9 mouse cellular contexts compared by ENCODE assay signal in genomic region chr7:127614091-127614490, GRCm38 (mm10). TPM values are rescaled to one million over a fixed set of nuclear protein-coding genes. Genes with fewer than 3 reads are reported as not detected.
A peak's percentile ranks its signal among the peaks of the same experiment; 100 is the strongest.
DNase-seq lines count a peak whose midpoint lies in the region; ATAC-seq and TF ChIP-seq lines count a peak whose summit lies in the region.
"Had no signal": no experiment of that assay in that cellular context is flagged by ENCODE, and none has a peak within 500 bp of the region (broad histone marks: within the 10 kb centered on the region; RNA-seq: fewer than 3 reads in every experiment).

No protein-coding gene starts in this region.

- no peak for ATAC-seq in hindbrain, embryonic 16.5 days
- no peak for ATAC-seq in midbrain, embryonic 14.5 days (ENCODE audit: low FRiP score, low TSS enrichment)
- ATAC-seq in megakaryocyte-erythroid progenitor cell, adult 5-6 weeks (replicated peaks; ENCODE audit: low FRiP score, low TSS enrichment, poor library complexity, severe bottlenecking): no peak

- peaks cover 8% of the 10 kb centered on the region; the same call in 1 of the 2 replicates for H3K4me1 ChIP-seq in kidney, adult 2 months (ENCODE audit: control insufficient read depth, insufficient read depth, low read length)
- peaks cover 1% of the 10 kb centered on the region; the same call in 1 of the 2 replicates for H3K4me1 ChIP-seq in cortical plate, adult 2 months (ENCODE audit: control insufficient read depth, insufficient read depth, low read length)
- peaks cover 14% of the 10 kb centered on the region for H3K4me1 ChIP-seq in hindbrain, embryonic 16.5 days (ENCODE audit: control insufficient read depth, insufficient read depth, low read depth, low read length)
- peaks cover 19% of the 10 kb centered on the region for H3K4me1 ChIP-seq in midbrain, embryonic 14.5 days (ENCODE audit: control insufficient read depth, insufficient read depth, low read length)

- H3K36me3 ChIP-seq in kidney, adult 2 months (ENCODE audit: control insufficient read depth, insufficient read depth, low read length): peaks cover 3% of the 10 kb centered on the region; the same call in 1 of the 2 replicates
- peaks cover 30% of the 10 kb centered on the region for H3K36me3 ChIP-seq in hindbrain, embryonic 16.5 days (ENCODE audit: control insufficient read depth, insufficient read depth, low read length)
- peaks cover 39% of the 10 kb centered on the region for H3K36me3 ChIP-seq in midbrain, embryonic 14.5 days (ENCODE audit: control insufficient read depth, insufficient read depth, low read length)

- DNase-seq in kidney, adult 2 months: peak; percentile 54
- no peak for DNase-seq in kidney, adult 9 months
- no peak for DNase-seq in midbrain, embryonic 14.5 days
- no peak for DNase-seq in layer of hippocampus, adult 9-10 months (ENCODE audit: low spot score)
- no peak for DNase-seq in left cerebral cortex, postnatal 14 days (ENCODE audit: low spot score in 2 of 2)

- 13% methylated on average over 8 of the region's 8 CpGs for WGBS in kidney, adult 2 months
- 15% methylated on average over 8 of the region's 8 CpGs for WGBS in hindbrain, embryonic 16.5 days
- WGBS in midbrain, embryonic 14.5 days: 15% methylated on average over 8 of the region's 8 CpGs

- intact Hi-C loops in left cerebral cortex, postnatal 14 days (cut with DNase I): no loop called here

- peak overlapping the region; percentile 93 for H3K4me3 ChIP-seq in kidney, adult 2 months (ENCODE audit: insufficient read depth, low read depth, low read length)
- H3K4me3 ChIP-seq in cortical plate, adult 2 months (ENCODE audit: insufficient read depth, low read length): peak overlapping the region; percentile 64
- peak overlapping the region; percentile 100 for H3K4me3 ChIP-seq in hindbrain, embryonic 16.5 days (ENCODE audit: low read length)
- H3K4me3 ChIP-seq in midbrain, embryonic 14.5 days (replicated peaks; ENCODE audit: low read depth, low read length): peak overlapping the region; percentile 100

- H3K27me3 ChIP-seq in kidney, adult 2 months (replicated peaks; ENCODE audit: control insufficient read depth, insufficient read depth, low read length): no peaks in the 10 kb centered on the region
- no peaks in the 10 kb centered on the region for H3K27me3 ChIP-seq in hindbrain, embryonic 16.5 days (replicated peaks; ENCODE audit: control insufficient read depth, insufficient read depth, low read length)
- no peaks in the 10 kb centered on the region for H3K27me3 ChIP-seq in midbrain, embryonic 14.5 days (ENCODE audit: control insufficient read depth, insufficient read depth, low read length)

- peak overlapping the region; percentile 94 for H3K9ac ChIP-seq in hindbrain, embryonic 16.5 days (ENCODE audit: low read depth, low read length)
- peak overlapping the region; percentile 94 for H3K9ac ChIP-seq in midbrain, embryonic 14.5 days (replicated peaks; ENCODE audit: low read length)

- no peak for TF ChIP-seq CTCF in kidney, adult 2 months (conservative IDR thresholded peaks at IDR 0.05; ENCODE audit: insufficient read depth, insufficient read length, low read depth, low read length)
- TF ChIP-seq CTCF in cortical plate, adult 2 months (IDR thresholded peaks at IDR 0.05; ENCODE audit: extremely low read depth, insufficient read depth, low read length): no peak

- peak overlapping the region; percentile 91 for H3K4me2 ChIP-seq in hindbrain, embryonic 16.5 days (ENCODE audit: low read length)
- H3K4me2 ChIP-seq in midbrain, embryonic 14.5 days (ENCODE audit: low read length): peak overlapping the region; percentile 87

- no peak for TF ChIP-seq POLR2A in kidney, adult 2 months (IDR thresholded peaks at IDR 0.05; ENCODE audit: low read depth, low read length)
- no peak for TF ChIP-seq POLR2A in cortical plate, adult 2 months (IDR thresholded peaks at IDR 0.05; ENCODE audit: extremely low read depth, insufficient read depth, low read length)

- H3K9me3 ChIP-seq in hindbrain, embryonic 16.5 days (ENCODE audit: control insufficient read depth, low read length): no peaks in the 10 kb centered on the region
- no peaks in the 10 kb centered on the region for H3K9me3 ChIP-seq in midbrain, embryonic 14.5 days (ENCODE audit: control insufficient read depth, low read length)

- H3K27ac ChIP-seq in kidney, adult 2 months (ENCODE audit: insufficient read depth, low read depth, low read length): peak overlapping the region; percentile 92
- no peak overlapping the region for H3K27ac ChIP-seq in cortical plate, adult 2 months (ENCODE audit: insufficient read depth, low read length)
- H3K27ac ChIP-seq in hindbrain, embryonic 16.5 days (ENCODE audit: low read depth, low read length): peak overlapping the region; percentile 87; the same call in 1 of the 2 replicates
- peak overlapping the region; percentile 93; the same call in 1 of the 2 replicates for H3K27ac ChIP-seq in midbrain, embryonic 14.5 days (replicated peaks; ENCODE audit: low read depth, low read length)

RNA-seq across cellular contexts. Expression of gene Zfp629, which starts 1.5 kb away (rescaled TPM):
- 12.3 and 16.9 TPM in 2 replicates for polyA plus RNA-seq in kidney, adult 2 months (2012; rRNA removed)
- 16.9 and 19.5 TPM in 2 replicates for polyA plus RNA-seq in cortical plate, adult 2 months (2012; rRNA removed)
- polyA plus RNA-seq in hindbrain, embryonic 16.5 days (2015; fragmentation: Nextera tagmentation; extraction: Ambion mirVana): 15.0 and 20.7 TPM in 2 replicates
- 22.4 and 31.6 TPM in 2 replicates for polyA plus RNA-seq in midbrain, embryonic 14.5 days (2014; fragmentation: Nextera tagmentation; extraction: Ambion mirVana)
- total RNA-seq in megakaryocyte-erythroid progenitor cell, adult 5-6 weeks (2014; fragmentation: Nextera tagmentation): 7.2 and 7.8 TPM in 2 replicates
- 3.4 and 9.1 TPM in 2 replicates for total RNA-seq in megakaryocyte-erythroid progenitor cell, adult 5-6 weeks (2017)
- 10 to 100 TPM; 24.1 to 25.7 TPM for total RNA-seq in left cerebral cortex, postnatal 14 days (2021)

RNA-seq across cellular contexts. Expression of gene Rnf40, which starts 25.5 kb away (rescaled TPM):
- 24.7 and 25.7 TPM in 2 replicates for polyA plus RNA-seq in kidney, adult 2 months (2012; rRNA removed)
- 48.0 and 51.1 TPM in 2 replicates for polyA plus RNA-seq in cortical plate, adult 2 months (2012; rRNA removed)
- polyA plus RNA-seq in hindbrain, embryonic 16.5 days (2015; fragmentation: Nextera tagmentation; extraction: Ambion mirVana): 38.0 and 48.1 TPM in 2 replicates
- polyA plus RNA-seq in midbrain, embryonic 14.5 days (2014; fragmentation: Nextera tagmentation; extraction: Ambion mirVana): 40.7 and 45.0 TPM in 2 replicates
- total RNA-seq in megakaryocyte-erythroid progenitor cell, adult 5-6 weeks (2014; fragmentation: Nextera tagmentation): 45.6 and 48.7 TPM in 2 replicates
- total RNA-seq in megakaryocyte-erythroid progenitor cell, adult 5-6 weeks (2017): 35.1 and 37.9 TPM in 2 replicates
- 10 to 100 TPM; 69.5 to 74.7 TPM for total RNA-seq in left cerebral cortex, postnatal 14 days (2021)

RNA-seq across cellular contexts. Expression of gene Ccdc189, which starts 25.7 kb away (rescaled TPM):
- 17.1 and 18.6 TPM in 2 replicates for polyA plus RNA-seq in kidney, adult 2 months (2012; rRNA removed)
- polyA plus RNA-seq in cortical plate, adult 2 months (2012; rRNA removed): 22.0 and 22.3 TPM in 2 replicates
- 11.6 and 13.3 TPM in 2 replicates for polyA plus RNA-seq in hindbrain, embryonic 16.5 days (2015; fragmentation: Nextera tagmentation; extraction: Ambion mirVana)
- 9.0 and 12.8 TPM in 2 replicates for polyA plus RNA-seq in midbrain, embryonic 14.5 days (2014; fragmentation: Nextera tagmentation; extraction: Ambion mirVana)
- 6.1 TPM in 1 of 2 replicates, not detected in the other for total RNA-seq in megakaryocyte-erythroid progenitor cell, adult 5-6 weeks (2014; fragmentation: Nextera tagmentation)
- total RNA-seq in megakaryocyte-erythroid progenitor cell, adult 5-6 weeks (2017): 0.38 and 6.8 TPM in 2 replicates
- 10 to 100 TPM in 1 of 2 experiments, 1 to 10 TPM in 1; 9.5 to 11.3 TPM for total RNA-seq in left cerebral cortex, postnatal 14 days (2021)

RNA-seq across cellular contexts. Expression of gene Phkg2, which starts 41.0 kb away (rescaled TPM):
- 53.6 and 65.6 TPM in 2 replicates for polyA plus RNA-seq in kidney, adult 2 months (2012; rRNA removed)
- 143 and 150 TPM in 2 replicates for polyA plus RNA-seq in cortical plate, adult 2 months (2012; rRNA removed)
- 60.5 and 60.9 TPM in 2 replicates for polyA plus RNA-seq in hindbrain, embryonic 16.5 days (2015; fragmentation: Nextera tagmentation; extraction: Ambion mirVana)
- polyA plus RNA-seq in midbrain, embryonic 14.5 days (2014; fragmentation: Nextera tagmentation; extraction: Ambion mirVana): 54.8 and 61.6 TPM in 2 replicates
- total RNA-seq in megakaryocyte-erythroid progenitor cell, adult 5-6 weeks (2014; fragmentation: Nextera tagmentation): 43.0 and 59.6 TPM in 2 replicates
- total RNA-seq in megakaryocyte-erythroid progenitor cell, adult 5-6 weeks (2017): 21.1 and 30.5 TPM in 2 replicates
- total RNA-seq in left cerebral cortex, postnatal 14 days (2021): 10 to 100 TPM; 71.5 to 75.9 TPM

RNA-seq across cellular contexts. Expression of gene Tmem265, which starts 52.9 kb away (rescaled TPM):
- polyA plus RNA-seq in kidney, adult 2 months (2012; rRNA removed): not detected in 2 replicates
- polyA plus RNA-seq in cortical plate, adult 2 months (2012; rRNA removed): not detected in 2 replicates
- 4.3 and 6.2 TPM in 2 replicates for polyA plus RNA-seq in hindbrain, embryonic 16.5 days (2015; fragmentation: Nextera tagmentation; extraction: Ambion mirVana)
- 5.1 and 14.5 TPM in 2 replicates for polyA plus RNA-seq in midbrain, embryonic 14.5 days (2014; fragmentation: Nextera tagmentation; extraction: Ambion mirVana)
- not detected in 2 replicates for total RNA-seq in megakaryocyte-erythroid progenitor cell, adult 5-6 weeks (2014; fragmentation: Nextera tagmentation)
- total RNA-seq in megakaryocyte-erythroid progenitor cell, adult 5-6 weeks (2017): 3.4 TPM in 1 of 2 replicates, not detected in the other
- total RNA-seq in left cerebral cortex, postnatal 14 days (2021): 1 to 10 TPM; 2.3 to 3.2 TPM
- total RNA-seq: heart, postnatal 10 days had no signal
